Mouse (Mus musculus) spleen, postnatal 4 days (tissue): Measurements from ENCODE around the gene Tekt1.
"Not testable (repeated sequence)": the region's sequence is repeated elsewhere in the genome, so short reads cannot be mapped to it uniquely, and the experiment has no call there.

Experiments used
- DNase-seq, 2 experiments: peaks; one replicate each; pipeline ENCODE4 v3.0.0; 2022; ENCODE audit warnings: low spot score in 2 of 2

Tekt1 gene

GRCm38 (mm10) chr11:72389407-72390142 is 27.3 kb upstream of the Tekt1 start:
- no peak for DNase-seq

GRCm38 (mm10) chr11:72388113-72388529 is 25.9 kb upstream of the Tekt1 start:
- no peak for DNase-seq

GRCm38 (mm10) chr11:72379351-72379750 is 17.1 kb upstream of the Tekt1 start:
- no peak for DNase-seq

GRCm38 (mm10) chr11:72378222-72378621 is 16.0 kb upstream of the Tekt1 start:
- no peak for DNase-seq

- DNase-seq, result no peak
These were observed 14.3 kb upstream of the Tekt1 start for GRCm38 (mm10) chr11:72376562-72376961.

- DNase-seq, result no peak
These were observed 7.8 kb upstream of the Tekt1 start for GRCm38 (mm10) chr11:72369904-72370672.

- no peak for DNase-seq
These were observed 5.9 kb upstream of the Tekt1 start for GRCm38 (mm10) chr11:72367934-72368674.

GRCm38 (mm10) chr11:72366126-72366525 is 3.9 kb upstream of the Tekt1 start:
- no peak for DNase-seq

GRCm38 (mm10) chr11:72364526-72364925 is 2.3 kb upstream of the Tekt1 start:
- DNase-seq, result no peak

- no peak for DNase-seq
These were observed 1.4 kb upstream of the Tekt1 start for GRCm38 (mm10) chr11:72363523-72364240.

GRCm38 (mm10) chr11:72361385-72362346 is 576 bp downstream of the Tekt1 start:
- peak in 1 of 2 experiments; percentile 18 for DNase-seq

GRCm38 (mm10) chr11:72354971-72355728 is 7.1 kb downstream of the Tekt1 start:
- peak; percentile 60 to 89 for DNase-seq

- no peak for DNase-seq
These were observed 9.1 kb downstream of the Tekt1 start for GRCm38 (mm10) chr11:72353186-72353585.

- no peak for DNase-seq
These were observed 10.0 kb downstream of the Tekt1 start for GRCm38 (mm10) chr11:72352272-72352671.

GRCm38 (mm10) chr11:72349652-72350051 is 12.6 kb downstream of the Tekt1 start:
- no peak for DNase-seq

GRCm38 (mm10) chr11:72349016-72349415 is 13.2 kb downstream of the Tekt1 start:
- DNase-seq, result no peak

GRCm38 (mm10) chr11:72348563-72348962 is 13.7 kb downstream of the Tekt1 start:
- DNase-seq, result no peak

- no peak for DNase-seq
These were observed 17.8 kb downstream of the Tekt1 start for GRCm38 (mm10) chr11:72344486-72344885.

GRCm38 (mm10) chr11:72343904-72344303 is 18.3 kb downstream of the Tekt1 start:
- peak; percentile 45 to 81 for DNase-seq

- not testable (repeated sequence) for DNase-seq
These were observed 19.0 kb downstream of the Tekt1 start for GRCm38 (mm10) chr11:72343238-72343625.
